Mouse (Mus musculus): ENCODE measurements around the gene Capn10. TPM values are rescaled to one million over a fixed set of nuclear protein-coding genes. Genes with fewer than 3 reads are reported as not detected.

Gene Capn10
- total RNA-seq, 4 experiments from 2014 or later, result 39.9 to 46.3 (median 43.1) TPM

DNA sequence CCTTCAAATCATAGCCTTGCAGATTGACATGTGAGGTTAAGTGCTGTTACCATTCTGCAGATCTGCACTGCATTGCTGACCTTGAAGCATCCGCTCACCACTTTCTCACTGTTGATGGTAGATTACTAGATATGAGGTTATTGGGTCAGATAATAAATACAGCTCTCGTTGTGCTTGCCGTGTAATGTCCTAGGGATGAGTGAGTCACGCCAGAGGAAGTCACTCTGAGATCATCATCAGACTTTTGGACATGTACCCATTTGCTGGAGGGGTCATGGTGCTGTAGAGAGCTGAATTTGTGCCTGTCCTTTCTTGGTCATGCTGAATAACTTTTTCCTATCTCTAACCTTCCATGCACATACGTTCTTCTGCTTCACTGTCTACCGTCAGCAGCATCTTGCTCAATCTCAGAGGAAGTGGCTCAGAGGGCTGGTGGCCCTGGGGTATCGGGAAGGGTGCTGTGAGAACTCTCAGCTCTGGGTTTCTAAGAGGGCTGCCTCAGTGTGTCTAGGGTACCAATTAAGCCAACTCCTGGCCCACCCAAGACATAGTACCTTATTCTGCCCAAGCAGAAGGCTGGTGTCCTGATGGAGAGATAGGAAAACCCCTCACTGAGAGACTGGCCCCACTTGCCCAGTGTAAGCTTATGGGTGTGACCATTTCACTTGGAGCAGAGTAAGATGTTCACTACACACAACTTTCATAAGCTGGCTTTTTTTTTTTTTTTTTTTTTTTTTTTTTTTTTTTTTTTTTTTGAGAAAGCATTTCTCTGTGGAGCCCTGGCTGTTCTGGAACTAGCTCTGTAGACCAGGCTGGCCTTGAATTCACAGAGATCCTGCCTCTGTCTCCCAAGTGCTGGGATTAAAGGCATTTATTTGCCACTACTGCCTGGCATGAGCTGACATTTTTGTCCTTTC lies 38.0 kb downstream of the Capn10 start:
- no peak for DNase-seq (ENCODE audit: low spot score in 2 of 2)

DNA sequence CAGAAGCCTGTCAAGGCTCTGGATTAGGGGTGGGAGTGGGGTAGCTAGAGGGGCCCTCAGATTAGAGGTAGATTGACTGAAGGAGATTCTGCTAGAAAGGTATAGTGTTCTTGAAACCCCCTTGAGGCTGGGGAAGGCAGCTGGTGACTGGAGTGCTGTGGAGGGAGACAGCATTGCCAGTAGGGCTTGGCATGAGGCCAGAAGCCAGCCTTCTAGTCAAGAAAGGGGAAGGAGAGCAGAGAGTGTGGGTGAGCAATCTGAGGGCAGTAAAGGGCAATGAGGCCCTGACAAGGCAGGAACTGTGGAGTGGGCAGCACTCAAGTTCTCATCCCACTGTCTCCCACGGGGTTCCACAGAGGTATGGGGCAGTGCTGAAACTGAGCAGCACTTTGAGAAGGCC lies 38.7 kb downstream of the Capn10 start:
- DNase-seq (ENCODE audit: low spot score in 2 of 2), result no peak

DNA sequence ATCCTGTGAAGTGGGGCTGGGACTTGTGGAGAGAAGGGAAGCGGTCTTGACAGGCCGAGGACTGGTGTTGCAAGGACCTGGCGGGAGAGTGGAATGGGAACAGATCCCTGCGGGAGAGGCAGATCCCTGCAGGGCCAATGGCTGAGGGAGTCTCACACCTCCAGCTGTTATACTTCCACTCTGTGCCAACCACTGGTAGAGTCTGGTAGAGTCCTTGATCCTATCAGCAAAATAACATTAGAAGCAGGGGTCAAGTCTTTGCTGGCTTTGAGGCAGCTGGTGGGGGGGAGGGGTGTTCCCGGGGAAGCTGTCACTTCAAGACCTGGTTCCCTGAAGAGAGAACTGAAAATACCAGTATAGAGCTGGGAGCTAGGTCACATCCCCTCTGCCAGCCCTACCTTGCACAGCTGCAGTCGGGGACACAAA lies 42.0 kb downstream of the Capn10 start:
- no peak for DNase-seq (ENCODE audit: low spot score in 2 of 2)

DNA sequence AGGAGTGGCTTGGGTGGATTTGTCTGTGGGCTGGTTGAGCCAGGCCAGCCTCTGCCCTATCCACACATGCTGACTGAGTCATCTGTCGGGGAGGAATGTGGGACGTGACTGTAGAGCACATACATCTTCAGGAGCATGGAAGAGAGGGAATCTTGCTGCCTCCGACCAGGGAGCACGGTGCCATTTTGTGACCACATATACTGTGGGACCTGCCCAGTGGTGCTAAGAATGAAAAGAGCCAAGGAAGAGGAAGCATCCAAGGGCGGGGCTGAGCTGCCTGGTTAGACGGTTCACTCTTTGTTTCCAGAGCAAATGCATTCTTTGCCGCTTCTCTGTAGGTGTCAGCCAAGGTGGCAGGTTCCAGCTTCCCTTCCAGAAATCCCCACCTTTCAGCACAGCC lies 44.5 kb downstream of the Capn10 start:
- DNase-seq (ENCODE audit: low spot score in 2 of 2), result no peak

DNA sequence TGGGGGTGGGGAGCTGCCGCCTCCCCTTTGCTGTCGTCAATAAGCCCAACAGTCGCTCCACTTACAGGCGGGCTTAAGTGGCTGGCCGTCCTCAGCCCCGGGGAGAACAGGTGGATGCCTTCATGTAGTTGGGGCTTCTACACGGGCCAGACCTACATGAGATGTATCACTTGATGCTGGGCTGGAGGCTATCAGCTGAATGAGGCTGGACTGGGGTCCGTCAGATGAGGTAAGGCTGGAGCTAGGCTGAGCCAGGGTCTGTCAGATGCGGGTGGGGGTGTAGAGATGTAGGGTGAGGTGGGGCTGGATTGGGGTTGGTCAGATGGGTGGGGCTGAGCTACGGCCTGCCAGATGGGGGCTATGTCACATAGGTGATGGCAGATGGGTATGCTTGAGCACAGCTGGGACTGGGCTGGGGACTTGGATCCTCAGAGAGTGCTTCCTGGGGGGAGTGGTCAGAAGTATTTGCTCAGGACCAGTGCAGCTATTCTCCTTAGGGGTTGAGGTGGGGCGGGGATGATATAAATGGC lies 45.0 kb downstream of the Capn10 start:
- DNase-seq (ENCODE audit: low spot score in 2 of 2), result no peak

DNA sequence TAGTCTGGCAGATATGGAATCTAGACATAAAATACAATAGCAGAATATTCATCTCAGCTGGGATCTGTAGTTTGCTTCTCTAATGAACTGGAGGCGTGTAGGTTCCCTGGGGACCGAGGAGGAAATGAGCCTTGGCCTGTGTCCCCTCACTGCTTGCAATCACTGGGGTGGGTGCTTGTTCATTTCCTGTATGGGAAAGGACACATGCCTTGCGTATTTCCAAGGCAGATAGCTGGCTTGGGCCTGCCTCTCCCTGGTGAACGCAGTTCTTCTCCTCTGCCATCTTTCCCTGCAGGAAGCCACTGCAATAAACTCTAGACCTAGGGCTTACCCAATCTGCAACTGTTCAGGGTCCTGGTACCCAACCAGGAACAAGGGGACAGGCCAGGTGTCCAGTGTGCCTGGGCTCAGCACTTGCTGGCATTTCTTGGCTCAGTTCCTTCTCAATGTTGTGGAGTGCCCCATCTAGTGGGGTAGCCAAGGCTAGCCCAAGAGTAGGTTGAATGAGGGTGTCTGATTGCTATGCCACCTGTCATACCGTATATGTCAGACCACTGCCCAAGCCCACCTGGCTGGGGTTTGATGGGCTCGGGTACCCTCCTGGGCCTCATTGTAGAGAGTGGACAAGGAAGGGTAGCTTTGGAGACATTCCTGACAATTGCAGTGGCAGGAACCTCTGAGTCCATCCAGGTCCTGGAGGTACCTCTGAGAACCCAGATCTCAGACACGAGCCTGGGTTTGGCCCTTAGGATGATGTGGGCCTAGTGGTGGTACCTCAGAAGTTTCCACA lies 47.1 kb downstream of the Capn10 start:
- no peak for DNase-seq (ENCODE audit: low spot score in 2 of 2)

DNA sequence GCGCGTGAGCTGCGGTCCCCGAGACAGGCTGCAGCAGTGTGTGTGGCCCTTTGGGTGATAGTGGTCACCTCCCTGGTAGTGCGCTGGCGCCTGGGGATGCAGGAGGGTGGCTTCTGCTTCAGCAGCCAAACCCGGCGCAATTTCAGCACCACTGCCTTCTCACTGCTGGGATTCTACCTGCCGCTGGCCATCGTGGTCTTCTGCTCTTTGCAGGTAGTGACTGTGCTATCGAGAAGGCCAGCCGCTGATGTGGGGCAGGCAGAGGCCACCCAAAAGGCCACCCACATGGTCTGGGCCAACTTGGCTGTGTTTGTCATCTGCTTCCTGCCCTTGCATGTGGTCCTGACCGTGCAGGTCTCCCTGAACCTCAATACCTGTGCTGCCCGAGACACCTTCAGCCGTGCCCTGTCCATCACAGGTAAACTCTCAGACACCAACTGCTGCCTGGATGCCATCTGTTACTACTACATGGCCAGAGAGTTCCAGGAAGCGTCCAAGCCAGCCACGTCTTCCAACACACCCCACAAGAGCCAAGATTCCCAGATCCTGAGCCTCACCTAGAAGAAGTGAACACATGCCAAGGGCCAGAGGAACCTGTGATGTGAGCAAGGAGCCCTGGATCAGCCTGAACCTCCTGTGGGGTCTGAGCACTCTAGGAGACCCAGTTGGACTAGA lies 48.9 kb downstream of the Capn10 start:
- no peak for DNase-seq (ENCODE audit: low spot score in 2 of 2)

DNA sequence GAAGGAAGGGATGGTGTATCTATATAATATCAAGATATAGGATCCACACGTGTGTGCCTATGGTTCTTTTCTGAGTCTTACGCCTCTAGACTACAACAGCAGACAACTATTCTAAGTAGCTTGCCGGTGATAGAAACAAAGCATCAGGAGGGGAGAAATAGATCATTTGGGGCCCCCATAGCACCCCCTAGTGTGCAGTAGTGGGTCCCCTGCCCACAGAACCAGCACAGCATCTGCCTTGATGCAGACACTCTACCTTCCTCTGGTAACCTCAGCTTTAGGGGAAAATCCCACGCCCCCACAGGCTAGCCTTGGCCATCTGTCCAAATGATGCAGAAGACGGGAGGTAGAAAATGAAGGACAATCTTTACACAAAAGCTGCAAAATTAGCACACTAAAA lies 50.8 kb downstream of the Capn10 start:
- no peak for DNase-seq (ENCODE audit: low spot score in 2 of 2)

DNA sequence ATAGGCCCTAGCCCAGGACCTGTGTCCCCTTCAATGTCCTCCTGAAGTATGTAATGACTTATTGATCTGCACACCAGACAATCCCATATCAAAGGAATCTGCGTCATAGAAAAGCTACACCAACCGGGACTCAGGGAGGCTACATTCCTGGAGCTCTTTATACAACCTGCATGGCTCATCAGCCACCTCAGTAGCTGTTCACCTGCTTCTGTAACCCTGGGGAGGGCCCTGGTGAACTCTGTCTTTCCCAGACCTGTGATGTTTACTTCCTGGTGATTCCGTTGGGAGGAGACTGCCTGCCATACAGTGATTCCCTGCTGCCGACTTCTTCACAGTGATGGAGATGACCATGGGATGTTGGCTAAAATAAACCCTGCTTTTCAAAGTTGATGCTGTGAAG lies 54.7 kb downstream of the Capn10 start:
- no peak for DNase-seq (ENCODE audit: low spot score in 2 of 2)

DNA sequence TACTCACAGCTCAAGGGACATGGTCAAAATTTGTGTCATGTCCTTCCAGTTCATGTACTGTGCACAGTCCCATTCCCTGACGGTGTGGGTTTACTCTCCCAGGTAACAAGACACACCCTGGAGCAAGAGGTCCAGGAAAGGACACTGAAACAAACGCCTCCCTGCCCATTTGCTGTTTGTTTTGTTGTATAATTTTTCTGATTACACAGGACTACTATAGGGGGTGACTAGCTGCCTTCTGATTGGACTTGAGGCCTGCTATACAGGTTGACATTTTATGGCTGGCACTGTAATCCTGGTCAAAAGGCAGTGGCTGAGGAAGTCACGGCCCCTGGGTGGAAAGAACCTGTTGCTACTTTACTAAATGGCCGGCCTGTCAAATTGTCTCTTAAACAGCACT lies 55.7 kb downstream of the Capn10 start:
- DNase-seq (ENCODE audit: low spot score in 2 of 2), result no peak

DNA sequence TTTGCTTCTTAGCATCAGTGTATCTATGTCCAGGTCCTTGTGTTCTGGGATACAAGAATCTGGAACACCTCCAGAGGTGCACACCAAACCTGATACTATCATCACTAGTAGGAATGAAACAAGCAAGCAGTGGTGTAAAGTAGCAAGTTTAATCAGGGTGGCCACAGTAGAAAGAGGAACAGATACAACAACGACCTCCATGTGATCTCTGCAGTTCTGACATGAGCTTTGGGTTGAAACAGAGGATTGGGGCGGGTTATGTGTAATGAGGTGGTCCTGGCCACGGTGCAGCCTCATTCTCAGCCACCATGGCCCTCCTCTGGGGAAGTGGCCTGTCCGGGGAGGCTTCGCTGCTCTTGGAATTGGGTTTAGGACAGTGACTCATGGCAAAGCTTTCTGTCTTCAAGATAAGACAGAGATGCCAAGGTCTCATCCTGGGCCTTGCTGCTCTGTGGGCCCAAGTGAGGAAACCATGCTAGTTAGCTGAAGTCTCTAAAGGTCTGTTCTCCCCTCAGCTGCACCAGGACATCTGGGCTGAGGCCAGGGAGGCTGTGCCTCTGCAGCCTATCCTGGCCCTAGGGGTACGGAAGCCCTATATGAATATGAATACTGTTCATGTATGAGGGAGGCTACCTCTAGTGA lies 58.2 kb downstream of the Capn10 start:
- DNase-seq (ENCODE audit: low spot score in 2 of 2), result no peak

DNA sequence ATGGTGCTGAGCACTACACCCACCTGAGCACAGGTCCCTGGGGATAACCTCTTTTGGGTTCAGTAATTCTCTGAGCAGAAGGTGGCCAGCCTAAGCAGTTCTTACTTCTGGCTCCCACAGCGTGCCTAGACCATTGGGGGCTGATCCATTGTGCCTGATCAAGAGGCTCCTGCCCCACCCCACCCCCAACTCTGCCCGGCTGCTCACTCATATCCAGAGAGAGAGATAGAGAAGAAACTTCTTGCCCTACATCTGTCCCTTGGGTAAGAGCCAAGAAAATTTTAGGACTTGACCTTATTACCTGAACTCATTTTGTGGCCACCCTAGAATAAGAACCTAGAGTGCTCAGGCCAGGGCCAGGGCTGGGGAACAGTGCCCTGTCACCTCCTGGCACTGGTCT lies 58.7 kb downstream of the Capn10 start:
- DNase-seq (ENCODE audit: low spot score in 2 of 2), result no peak

Other genes starting within 250 kb of the Capn10 start
- gene Gpc1, start 102.7 kb upstream of the Capn10 start, total RNA-seq (2022), result 100 to 1,000 TPM; 120 to 145 (median 132) TPM
- gene Ankmy1, start 31.5 kb upstream of the Capn10 start, total RNA-seq (2022), result under 1 TPM; 0.31 to 0.37 (median 0.36) TPM
- 10 to 100 TPM; 13.9 to 16.5 (median 15.6) TPM for gene Dusp28, start 27.4 kb upstream of the Capn10 start, total RNA-seq (2022)
- 10 to 100 TPM; 38.0 to 46.2 (median 44.3) TPM for gene Rnpepl1, start 23.6 kb upstream of the Capn10 start, total RNA-seq (2022)
- under 1 TPM in 3 of 4 experiments, not detected in 1; 0.39 to 0.61 (median 0.51) TPM for gene Gpr35, start 16.5 kb downstream of the Capn10 start, total RNA-seq (2022)
- gene Aqp12, start 72.0 kb downstream of the Capn10 start, total RNA-seq (2022), result not detected
- gene Kif1a, start 167.6 kb downstream of the Capn10 start, total RNA-seq (2022), result 100 to 1,000 TPM; 681 to 718 (median 697) TPM
- not detected for gene Agxt, start 200.9 kb downstream of the Capn10 start, total RNA-seq (2022)
- not detected for gene 2310007B03Rik, start 226.6 kb downstream of the Capn10 start, total RNA-seq (2022)
- gene Crocc2, start 234.3 kb downstream of the Capn10 start, total RNA-seq (2022), result under 1 TPM; 0.27 to 0.72 (median 0.37) TPM